Mouse (Mus musculus): Measurements from ENCODE around the gene Cebpg.

Gene Cebpg

GRCm38 (mm10) chr7:35053161-35053560 lies 3.2 kb downstream of the Cebpg start:
- DNase-seq = no peak

- DNase-seq = no peak
Observed at GRCm38 (mm10) chr7:35050540-35050939, 5.8 kb downstream of the Cebpg start.

GRCm38 (mm10) chr7:35046091-35046490 lies 10.3 kb downstream of the Cebpg start:
- no peak for DNase-seq

- DNase-seq = no peak
Observed at GRCm38 (mm10) chr7:35044719-35045118, 11.7 kb downstream of the Cebpg start.

- no peak for DNase-seq
Observed at GRCm38 (mm10) chr7:35043266-35043817, 13.0 kb downstream of the Cebpg start.

GRCm38 (mm10) chr7:35042759-35043217 lies 13.6 kb downstream of the Cebpg start:
- DNase-seq = no peak

- DNase-seq = no peak
Observed at GRCm38 (mm10) chr7:35042209-35042554, 14.2 kb downstream of the Cebpg start.

- DNase-seq = no peak
Observed at GRCm38 (mm10) chr7:35041286-35042208, 14.8 kb downstream of the Cebpg start.

- DNase-seq = no peak
Observed at GRCm38 (mm10) chr7:35040176-35040972, 16.0 kb downstream of the Cebpg start.

- no peak for DNase-seq
Observed at GRCm38 (mm10) chr7:35037408-35037807, 19.0 kb downstream of the Cebpg start.

- DNase-seq = no peak
Observed at GRCm38 (mm10) chr7:35036266-35036731, 20.1 kb downstream of the Cebpg start.

GRCm38 (mm10) chr7:35035565-35035964 lies 20.8 kb downstream of the Cebpg start:
- no peak for DNase-seq

- no peak for DNase-seq
Observed at GRCm38 (mm10) chr7:35035141-35035553, 21.2 kb downstream of the Cebpg start.

GRCm38 (mm10) chr7:35030567-35030966 lies 25.8 kb downstream of the Cebpg start:
- DNase-seq = no peak

- DNase-seq = no peak
Observed at GRCm38 (mm10) chr7:35029648-35030047, 26.7 kb downstream of the Cebpg start.

- DNase-seq = no peak
Observed at GRCm38 (mm10) chr7:35029228-35029627, 27.1 kb downstream of the Cebpg start.

GRCm38 (mm10) chr7:35028559-35028958 lies 27.8 kb downstream of the Cebpg start:
- DNase-seq = no peak

- no peak for DNase-seq
Observed at GRCm38 (mm10) chr7:35027801-35028420, 28.5 kb downstream of the Cebpg start.

- no peak for DNase-seq
Observed at GRCm38 (mm10) chr7:35026838-35027291, 29.5 kb downstream of the Cebpg start.

- DNase-seq = no peak
Observed at GRCm38 (mm10) chr7:35026276-35026630, 30.1 kb downstream of the Cebpg start.

- peak; percentile 86 for DNase-seq
Observed at GRCm38 (mm10) chr7:35025409-35026275, 30.7 kb downstream of the Cebpg start.

- no peak for DNase-seq
Observed at GRCm38 (mm10) chr7:35024426-35024825, 31.9 kb downstream of the Cebpg start.
